Mouse (Mus musculus): ENCODE results near the gene Fam168b.

Fam168b gene

DNA sequence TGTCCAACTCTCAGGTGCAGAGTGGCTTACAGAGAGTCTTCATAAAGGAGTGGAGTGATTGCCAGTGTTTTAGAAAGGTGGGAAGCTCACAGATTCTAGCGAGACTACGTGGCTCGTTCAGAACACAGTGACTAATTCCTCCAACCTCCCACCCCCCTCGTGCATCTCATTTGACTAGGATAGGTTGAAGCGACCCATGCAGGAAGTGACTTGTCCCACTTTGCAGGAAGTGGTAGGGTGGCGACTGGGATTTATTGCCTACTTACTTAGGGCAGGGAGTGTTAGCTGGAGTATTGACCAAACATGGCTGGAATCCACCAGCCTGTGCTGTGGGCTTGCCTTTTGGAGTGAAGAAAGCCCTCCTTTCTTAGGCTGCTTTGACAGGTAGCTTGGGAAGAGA is 8.7 kb upstream of the Fam168b start:
- DNase-seq (ENCODE audit: low read depth, low spot score), result peak; percentile 74

DNA sequence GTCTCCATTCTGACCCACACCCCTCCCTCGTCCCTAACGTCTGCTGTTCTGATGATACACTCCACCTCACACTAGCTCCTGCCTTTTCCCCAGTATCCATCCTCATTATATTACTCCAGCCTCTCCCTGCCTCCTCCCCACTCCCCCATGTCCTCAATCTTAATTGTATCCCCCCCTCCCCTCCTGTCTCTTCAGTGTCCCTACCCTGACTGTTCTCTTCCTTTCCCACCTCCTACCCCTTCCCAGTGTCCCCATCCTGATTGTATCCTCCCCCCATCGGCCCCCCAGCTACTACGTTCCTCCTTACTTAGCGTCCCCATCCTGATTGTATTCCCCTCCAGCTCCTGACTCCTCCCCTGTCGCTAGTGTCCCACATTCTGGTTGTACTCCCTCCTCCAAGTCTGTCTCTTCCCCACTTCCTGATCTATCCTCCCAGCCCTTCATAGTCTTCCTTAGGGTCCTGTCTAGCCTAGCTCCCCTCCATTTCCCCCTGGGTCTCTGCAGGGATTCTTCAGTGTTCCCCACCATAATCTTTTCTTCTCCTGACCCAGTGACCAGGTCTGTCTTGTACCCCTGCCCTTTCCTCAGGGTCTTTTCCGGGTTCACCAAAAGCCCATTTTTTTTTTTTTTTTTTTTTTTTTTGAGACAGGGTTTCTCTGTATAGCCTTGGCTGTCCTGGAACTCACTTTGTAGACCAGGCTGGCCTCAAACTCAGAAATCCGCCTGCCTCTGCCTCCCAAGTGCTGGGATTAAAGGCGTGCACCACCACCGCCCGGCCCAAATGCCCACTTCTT is 7.7 kb upstream of the Fam168b start:
- DNase-seq (ENCODE audit: low read depth, low spot score), result no peak

DNA sequence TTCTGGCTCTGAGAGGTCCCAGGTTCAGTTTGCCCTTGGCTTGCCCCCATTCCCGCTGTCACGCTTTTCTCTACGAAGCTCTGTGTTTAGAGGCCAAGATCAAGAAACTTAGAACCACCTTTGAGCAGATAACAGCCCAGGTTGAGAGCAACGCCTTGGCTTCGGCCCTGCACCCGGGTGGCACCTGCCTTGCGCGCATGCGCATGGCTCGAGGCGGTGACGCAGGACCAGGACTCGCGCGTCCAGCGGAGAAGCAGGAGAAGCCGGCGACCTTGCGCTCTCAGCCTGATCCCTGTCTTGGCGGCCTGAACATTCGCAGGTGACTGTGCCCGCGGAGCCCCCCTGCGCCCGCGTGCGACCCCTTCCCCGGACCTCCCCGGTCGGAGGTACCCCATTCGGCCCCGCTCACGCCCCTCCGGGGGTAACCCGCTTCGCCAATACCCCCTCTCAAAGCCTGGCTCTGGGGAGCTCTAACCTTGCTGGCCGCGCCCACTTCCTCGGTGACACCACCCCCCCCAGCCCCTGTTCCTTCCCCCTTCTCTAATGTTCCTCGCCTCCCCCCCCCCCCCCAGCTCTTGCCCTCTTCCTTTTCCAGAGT is 7.0 kb upstream of the Fam168b start, which contains the start of gene Plekhb2:
Gene Plekhb2, plus strand, starts transcription at position 232 of the 598 bp plus-strand sequence.
- peak; percentile 92 for DNase-seq (ENCODE audit: low read depth, low spot score)

DNA sequence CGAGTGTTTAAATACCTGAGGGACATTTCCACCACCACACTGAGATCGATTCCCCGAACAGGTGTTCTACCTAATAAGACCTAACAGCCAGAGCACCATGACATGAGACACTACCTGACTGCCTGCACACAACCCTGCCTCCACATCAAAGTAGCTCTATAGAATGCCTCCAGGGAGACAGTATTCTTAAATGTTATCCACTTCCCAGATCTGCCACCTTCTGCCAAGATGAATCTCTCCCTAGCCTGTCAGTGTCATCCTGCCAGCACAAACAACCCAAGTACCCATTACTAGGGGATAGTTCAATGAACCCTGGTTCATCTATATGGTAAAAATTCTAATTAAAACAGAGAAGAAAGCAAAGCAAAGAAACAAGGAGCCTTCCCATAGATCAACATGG is 4.2 kb upstream of the Fam168b start:
- DNase-seq (ENCODE audit: low read depth, low spot score), result no peak

DNA sequence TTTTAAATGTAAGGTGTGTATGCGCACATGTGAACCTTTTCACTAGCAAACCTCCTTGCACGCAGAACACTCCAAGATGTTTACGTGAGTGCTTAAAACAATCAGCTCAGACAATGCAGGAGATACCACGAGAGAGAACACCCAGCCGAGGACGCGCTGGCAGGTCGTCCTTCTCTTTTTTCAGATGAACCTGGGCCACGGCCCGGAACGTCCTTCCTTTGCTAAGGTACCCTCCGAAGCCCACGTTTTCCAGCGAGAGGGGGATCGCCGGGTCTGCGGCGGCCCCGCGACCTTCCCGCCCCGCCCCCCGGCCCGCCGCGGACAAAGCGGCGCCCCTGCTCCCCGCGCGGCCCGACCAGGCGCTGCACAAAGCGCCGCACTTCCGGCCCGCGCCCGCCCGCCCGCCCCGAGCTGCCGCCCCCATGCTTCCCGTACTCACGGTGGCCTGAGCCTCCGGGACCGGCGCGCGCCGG is 440 bp downstream of the Fam168b start:
- no peak for DNase-seq (ENCODE audit: low read depth, low spot score)

DNA sequence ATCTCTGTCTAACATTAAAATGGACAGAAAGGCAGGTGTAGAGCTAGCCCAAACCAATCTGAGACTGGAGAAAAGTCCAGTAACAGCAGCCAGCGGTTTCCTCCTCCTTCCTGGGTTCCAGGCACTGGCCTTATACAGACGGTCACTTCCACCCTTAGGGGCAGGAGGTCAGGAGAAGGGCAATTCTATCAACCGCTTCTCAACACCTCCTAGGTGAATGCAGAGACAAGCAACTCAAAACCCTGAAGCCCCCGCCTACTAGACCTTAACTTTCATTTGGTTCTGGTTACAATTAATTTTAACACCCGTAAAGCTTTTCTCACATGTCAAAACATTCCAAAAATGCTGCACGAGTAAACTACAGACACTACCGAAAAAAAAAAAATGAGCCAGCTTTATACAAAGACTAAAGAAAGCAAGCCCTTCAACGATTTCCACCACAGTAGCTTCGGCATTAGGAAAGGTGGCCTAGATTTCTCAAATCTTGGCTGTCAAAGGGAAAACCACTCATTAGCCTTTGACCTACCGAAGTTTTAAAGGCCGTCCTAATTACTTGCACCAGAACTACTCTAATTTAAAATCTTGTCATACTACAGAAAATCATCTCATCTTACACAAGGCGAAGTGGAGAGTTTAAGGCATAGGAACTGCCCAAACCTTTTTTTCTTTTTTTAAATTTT is 1.0 kb downstream of the Fam168b start:
- no peak for DNase-seq (ENCODE audit: low read depth, low spot score)

DNA sequence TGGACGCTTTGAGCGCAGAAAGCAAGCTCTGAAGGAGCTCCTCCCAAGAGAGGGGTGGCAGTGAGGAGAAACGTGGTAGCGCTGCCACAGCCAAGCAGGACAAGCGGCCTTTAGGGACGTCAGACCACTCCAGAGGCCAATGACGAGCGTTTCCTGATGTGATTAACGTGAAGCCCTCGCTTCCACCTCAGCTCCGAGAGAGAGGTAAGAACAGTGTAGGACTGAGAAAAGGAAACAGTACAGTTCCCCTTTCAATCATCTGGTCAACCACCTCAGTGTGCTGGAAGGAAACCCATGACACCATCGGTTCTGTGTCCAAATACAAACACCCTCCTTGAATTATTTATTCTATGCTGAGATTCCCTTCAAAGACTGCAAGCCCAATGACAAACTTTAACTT is 3.6 kb downstream of the Fam168b start:
- no peak for DNase-seq (ENCODE audit: low read depth, low spot score)

DNA sequence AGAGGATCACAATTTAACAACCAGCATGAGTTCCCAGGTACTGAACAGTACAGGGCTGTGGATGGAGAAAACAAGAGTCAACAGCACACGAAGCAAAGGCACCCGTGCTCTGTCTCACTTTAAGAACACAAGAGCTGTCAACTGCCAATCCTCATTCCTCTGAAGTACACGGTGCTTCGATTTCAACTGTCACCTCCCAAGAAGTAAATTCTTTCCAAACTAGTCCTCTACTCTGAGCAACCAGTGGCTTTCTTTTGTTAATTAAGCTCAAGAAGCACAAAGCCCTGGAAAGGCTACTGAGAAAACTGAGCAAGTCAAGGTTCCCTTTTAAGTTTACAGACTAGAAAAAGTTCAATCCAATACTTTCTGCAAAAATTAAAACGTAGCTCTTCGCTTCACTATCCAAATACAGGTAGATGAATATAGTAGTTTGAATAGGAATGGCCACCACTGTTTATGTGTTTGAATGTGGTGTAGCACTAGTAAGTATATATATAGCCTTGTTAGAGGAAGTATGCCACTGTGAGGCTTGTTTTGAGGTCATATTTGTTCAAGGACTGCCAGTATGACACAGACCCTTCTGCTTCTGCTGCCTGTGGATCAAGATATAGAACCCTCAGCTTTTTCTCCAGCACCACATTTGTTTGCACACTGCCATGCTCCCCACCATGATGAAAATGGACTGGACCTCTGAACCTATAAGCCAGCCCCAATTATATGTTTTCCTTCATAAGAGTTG is 4.7 kb downstream of the Fam168b start:
- DNase-seq (ENCODE audit: low read depth, low spot score), result no peak

DNA sequence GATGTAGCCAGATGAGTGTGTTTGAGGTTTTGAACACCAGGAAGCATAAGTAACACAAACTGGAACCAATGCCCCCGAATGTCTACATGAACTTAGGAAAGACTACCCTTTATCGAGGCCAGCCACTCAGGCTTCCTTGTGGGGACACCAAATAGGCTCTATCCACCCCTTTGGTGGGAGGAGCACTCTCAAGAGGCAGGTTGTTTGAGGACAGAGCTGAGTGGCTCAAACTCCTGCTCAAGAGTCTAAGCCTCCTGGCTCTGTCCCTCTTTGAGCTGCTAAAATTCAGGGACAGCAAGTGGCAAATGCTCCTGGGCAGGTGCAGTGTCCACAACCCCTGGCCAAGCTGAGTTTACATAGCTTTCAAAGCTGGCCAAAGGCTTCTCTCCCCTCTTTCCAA is 8.0 kb downstream of the Fam168b start:
- DNase-seq (ENCODE audit: low read depth, low spot score), result no peak

DNA sequence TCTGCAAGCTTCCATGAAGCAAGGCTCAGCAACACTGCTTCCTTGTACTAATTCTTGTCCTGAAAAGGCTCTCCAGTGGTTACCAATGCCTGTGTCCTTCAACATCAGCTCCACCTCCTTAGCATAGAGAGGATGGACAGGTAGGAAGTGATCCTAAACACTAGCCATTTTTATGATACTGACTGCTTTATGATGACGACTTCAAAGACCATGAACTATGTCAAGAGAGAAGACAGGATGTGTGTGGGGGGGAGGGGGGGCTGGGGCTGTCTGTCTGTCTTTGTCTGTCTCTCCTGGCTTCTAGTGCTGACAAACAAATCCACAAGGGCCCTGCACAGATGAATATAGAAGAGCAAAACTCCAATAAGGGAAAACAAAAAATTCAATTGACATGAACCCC is 11.5 kb downstream of the Fam168b start:
- DNase-seq (ENCODE audit: low read depth, low spot score), result peak; percentile 82

DNA sequence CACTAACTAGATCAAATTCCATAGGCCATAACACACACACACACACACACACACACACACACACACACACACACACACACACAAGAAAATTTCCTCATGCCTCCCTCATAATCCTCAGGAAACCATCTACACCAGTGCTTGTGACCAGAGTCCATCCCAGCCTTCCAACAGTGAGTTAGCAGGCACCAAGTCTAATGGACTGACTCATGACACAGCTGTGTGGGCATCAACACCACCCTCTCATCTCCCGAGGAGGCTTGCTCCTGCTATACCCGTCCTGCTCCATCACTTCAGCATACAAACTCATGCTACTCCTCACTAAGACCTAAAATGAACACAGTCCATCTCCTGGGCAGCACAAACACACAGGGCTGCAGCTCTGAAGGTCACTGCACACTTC is 11.9 kb downstream of the Fam168b start:
- no peak for DNase-seq (ENCODE audit: low read depth, low spot score)

DNA sequence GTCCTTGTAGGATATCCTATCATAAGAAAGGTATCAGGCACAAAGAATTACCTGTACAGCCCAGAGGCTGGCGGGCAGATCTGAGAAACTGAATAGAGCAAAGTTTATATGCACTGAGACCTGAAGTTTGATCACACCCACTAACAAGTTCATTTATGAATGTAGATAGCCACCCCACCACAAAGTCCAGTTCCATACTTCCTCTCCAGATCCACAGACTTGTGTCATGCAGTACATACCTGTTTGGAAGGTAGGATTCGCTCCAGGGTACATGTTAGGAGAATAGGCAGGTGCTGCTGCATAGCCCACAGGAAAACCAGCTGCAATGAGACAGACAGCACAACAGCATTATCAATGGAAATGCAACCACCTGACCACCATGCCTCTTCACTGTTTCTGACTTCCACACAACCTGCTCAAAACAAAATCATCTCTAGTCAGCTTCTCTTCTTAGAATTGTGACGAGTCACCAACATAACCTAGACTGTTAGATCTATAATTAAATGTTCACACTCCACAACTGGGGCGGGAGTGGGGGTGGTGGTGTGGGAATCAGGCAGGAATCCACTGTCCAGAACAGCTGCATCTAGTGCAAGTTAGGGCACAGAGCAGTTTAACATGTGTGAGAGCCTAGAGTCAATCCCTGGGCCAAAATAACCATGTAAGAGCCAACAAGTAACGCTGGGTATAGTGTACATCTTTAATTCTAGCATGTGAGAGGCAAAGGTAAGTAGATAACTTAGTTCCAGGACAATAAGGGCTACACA is 14.2 kb downstream of the Fam168b start:
- DNase-seq (ENCODE audit: low read depth, low spot score), result no peak

DNA sequence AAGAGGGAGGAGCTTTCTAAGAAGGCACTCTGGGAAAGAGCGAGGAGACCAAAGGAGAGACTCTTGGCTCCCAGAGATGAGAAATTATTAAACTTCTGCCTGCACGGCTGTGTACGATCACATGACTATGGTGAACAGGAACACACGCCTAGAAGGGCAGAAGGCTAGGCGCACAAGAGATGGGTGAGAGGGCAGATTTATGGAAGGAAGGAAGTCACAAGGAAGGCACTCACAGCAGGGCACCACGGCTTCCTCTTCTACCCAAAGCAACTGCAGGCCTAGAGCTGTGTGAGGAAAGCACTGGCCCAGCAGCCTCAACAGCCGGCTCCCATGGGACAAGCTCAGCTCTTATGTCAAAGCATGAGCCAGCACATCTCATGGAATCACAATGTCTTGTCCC is 15.0 kb downstream of the Fam168b start:
- DNase-seq (ENCODE audit: low read depth, low spot score), result no peak

DNA sequence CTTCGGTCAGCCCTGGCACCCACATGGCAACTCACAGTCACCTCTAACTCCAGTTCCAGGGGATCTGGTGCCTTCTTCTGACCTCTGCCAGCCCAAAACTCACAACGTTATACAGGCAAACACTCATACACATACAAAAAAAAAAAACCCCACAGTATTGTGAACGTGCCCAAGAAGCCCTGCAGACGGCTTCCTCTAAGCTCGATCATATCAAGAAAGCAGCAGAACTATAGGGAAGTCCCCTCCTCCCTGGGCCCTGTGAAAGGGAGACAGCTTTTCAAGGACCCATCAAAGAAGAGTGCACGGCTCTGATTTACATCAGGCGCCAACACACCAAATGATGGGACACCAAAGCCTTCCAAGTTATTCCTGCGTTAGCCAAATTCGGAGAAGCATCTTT is 17.0 kb downstream of the Fam168b start:
- DNase-seq (ENCODE audit: low read depth, low spot score), result peak; percentile 43

DNA sequence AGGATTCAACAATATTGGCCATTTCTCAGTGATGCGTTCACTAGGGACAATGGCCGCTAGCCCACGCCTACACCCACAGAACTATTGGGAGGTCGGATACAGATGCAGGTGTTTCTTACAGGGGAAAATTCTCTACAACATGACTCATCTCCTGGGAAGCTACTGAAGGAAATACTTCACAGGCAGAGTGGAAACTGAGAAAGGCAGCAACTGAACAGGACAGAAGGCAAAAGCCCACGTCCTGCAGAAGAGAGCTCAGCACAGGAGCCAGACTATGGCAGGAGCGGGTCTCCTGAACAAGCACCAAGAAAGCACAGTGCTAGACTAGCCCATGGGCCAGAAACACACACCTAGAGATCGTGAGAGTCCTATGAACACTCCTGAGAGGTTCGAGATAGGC is 18.7 kb downstream of the Fam168b start:
- DNase-seq (ENCODE audit: low read depth, low spot score), result no peak

DNA sequence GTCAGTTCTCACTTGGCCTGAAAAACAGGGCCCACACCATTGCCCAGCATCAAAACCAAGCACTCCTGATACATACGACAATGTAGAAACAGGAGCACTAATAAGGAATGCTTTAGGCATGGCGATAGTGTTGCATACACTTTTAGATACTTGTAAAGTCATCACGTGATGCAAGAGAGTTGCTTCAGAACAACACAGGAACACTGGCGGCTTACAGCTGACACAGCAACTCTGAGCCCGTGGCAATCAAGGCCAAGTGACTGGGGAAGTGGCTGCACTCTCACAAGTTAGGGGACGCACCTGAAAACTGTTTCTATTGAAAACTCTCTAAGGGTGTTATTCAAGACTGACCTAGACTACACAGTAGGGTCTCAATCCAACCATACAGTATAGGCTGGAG is 19.5 kb downstream of the Fam168b start:
- DNase-seq (ENCODE audit: low read depth, low spot score), result no peak

DNA sequence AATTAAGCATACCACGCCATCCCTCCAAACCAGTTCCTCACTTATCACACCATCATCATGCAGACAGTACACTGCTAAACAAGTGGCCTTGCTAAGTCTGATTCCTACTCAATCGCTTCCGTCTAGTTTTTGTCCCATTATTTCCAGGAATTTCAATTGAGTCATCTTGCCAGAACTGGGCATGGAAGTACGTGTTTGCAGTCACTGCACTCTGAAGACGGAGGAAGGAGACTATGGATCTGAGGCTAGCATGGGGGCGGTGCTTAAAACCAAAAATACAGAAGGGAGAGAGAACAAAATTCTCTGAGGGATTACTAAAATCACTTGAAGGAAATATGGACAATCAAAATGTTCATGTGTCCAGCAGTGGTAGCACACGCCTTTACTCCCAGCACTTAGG is 20.1 kb downstream of the Fam168b start:
- DNase-seq (ENCODE audit: low read depth, low spot score), result no peak

DNA sequence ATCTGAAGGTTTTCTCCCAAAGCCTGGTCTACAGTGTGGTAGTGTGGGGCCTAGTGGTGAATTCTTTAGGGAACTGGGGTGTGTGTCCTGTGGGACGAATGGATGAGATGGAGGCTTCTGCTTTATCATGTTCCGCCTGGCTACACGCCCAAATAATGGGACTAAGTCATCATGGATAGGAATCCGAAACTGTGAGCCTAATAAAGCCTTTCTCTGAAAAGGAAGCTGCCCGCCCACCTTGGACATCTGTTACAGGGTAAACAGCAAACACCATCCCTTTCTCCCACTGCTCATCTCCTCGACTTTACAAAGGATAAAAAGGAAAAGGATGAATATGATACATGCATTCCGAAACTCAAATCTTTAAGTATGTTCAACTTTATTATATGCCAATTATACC is 20.9 kb downstream of the Fam168b start:
- DNase-seq (ENCODE audit: low read depth, low spot score), result no peak

DNA sequence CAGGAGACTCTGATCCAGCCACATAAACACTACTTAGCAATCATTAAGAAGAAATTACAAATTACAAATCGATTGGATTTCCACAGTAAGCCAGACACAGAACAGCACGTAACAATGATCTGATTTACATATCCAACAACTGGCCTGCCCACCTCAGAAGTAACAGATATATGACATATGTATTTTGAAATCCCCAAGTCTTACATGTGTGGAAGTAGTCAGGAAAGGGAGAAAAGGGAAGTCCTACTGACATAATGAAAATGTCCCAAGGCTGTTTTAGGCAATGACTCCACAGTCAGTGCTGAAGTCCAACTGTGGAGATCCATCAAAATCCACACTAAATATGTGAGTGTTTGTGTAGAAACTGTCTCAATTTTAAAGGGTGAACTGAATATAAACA is 21.5 kb downstream of the Fam168b start:
- no peak for DNase-seq (ENCODE audit: low read depth, low spot score)

DNA sequence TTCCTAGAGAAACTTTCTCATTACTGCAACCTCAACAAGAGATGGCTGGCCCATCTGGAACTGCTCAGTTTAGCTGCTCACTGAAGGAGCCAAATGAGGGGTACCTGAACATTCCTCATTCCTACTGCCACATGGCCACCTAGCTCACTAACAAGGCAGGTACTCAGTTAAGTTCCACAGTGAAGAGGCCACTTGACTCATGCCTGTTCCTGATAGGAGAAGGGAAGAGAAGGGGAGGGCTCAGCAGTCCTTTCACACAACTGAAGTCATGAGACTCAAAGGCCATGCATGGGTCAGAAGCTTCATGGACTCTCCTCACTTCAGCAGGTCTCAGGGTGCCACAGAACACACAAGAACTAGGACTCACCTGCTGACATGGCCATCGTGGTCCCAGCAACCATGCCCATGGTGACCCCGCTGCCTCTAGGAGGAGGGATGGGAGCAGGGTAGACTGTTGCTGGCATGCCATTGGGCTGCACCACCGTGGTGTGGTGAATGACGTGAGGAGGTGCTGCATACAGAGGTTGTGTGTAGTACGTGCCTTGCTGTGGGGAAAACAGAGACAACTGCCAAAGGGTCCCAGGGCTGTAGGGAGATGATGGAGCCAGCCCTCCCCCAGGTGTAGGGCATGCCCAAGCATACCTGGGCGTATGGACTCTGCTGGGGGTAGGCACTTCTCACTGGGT is 23.5 kb downstream of the Fam168b start:
- DNase-seq (ENCODE audit: low read depth, low spot score), result no peak

DNA sequence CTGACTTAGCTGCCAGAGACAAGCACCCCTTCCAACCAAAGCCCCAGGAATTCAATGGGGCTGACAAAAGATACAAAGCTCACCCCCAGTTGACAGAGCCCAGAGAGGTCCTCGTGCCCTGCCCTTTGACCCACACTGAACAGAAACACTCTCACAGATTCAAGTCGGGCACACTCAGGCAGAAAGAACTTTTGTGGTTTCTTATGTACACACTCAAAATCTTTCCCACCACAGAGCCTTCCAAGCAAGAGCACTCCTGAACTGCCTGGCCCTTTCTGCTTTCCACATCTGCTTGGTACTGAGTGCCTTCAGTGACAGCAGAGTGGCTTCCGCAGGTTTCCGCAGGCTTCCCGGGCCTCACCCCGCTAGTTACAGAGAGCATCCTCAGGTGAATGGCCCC is 27.0 kb downstream of the Fam168b start:
- DNase-seq (ENCODE audit: low read depth, low spot score), result no peak

Data from CD4-positive helper T cell, adult 2 months (primary cell).